Mouse (Mus musculus): ENCODE data around the gene H2-DMb1. TPM values are rescaled to one million over a fixed set of nuclear protein-coding genes. Genes with fewer than 3 reads are reported as not detected.

Gene H2-DMb1
- polyA plus RNA-seq, 1 experiment from 2014 or later: 3.7 TPM

DNA sequence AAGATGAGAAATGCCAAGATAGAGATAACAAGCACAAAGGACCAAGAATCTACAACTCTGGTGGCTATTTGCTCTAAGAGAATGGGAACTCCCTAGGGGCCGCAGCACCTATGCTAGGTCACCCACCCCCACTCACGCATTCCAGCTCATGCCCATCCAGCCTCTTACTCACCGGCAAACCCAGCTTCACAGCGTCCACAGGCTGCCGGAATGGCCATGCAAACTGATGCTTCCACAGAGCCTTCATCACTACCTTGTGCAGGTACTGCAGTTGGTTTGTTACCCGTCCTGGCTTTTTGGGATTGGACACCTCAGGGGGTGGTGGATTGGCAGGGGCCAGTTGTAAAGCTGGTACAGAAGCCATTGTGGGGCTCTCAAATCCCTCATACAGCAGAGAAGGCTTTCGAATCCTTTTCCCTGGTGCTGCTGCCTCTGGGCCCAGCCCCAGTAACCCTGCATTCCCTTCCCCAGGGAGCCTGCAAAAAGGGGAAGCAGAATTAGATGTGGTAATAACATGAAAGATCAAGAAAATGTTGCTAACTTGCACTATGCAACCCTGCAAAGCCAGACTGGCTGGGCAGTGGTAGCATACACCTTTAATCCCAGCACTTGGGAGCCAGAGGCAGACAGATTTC lies 36.0 kb upstream of the H2-DMb1 start:
- H3K4me2 ChIP-seq (ENCODE audit: low read depth, low read length): peak overlapping the region; percentile 95
- H3K4me1 ChIP-seq (replicated peaks; ENCODE audit: control insufficient read depth, insufficient read depth, low read length): peaks cover 12% of the 10 kb centered on the region
- peak overlapping the region; percentile 81 for H3K4me3 ChIP-seq (ENCODE audit: low read length)
- peak overlapping the region; percentile 90 for H3K9ac ChIP-seq (ENCODE audit: low read length)
- no peaks in the 10 kb centered on the region for H3K27me3 ChIP-seq (ENCODE audit: control insufficient read depth, insufficient read depth, low read depth, low read length)
- no peak overlapping the region for H3K27ac ChIP-seq (ENCODE audit: low read length)
- no peak for ATAC-seq (ENCODE audit: low read depth)
- H3K36me3 ChIP-seq (ENCODE audit: control insufficient read depth, insufficient read depth, low read length): peaks cover 62% of the 10 kb centered on the region
- 24% methylated on average over 7 of the region's 7 CpGs for WGBS
- no peaks in the 10 kb centered on the region for H3K9me3 ChIP-seq (ENCODE audit: control insufficient read depth, low read length)

GRCm38 (mm10) chr17:34117421-34118112 lies 35.3 kb upstream of the H2-DMb1 start:
- no peak overlapping the region for H3K27ac ChIP-seq (ENCODE audit: low read length)
- H3K4me3 ChIP-seq (ENCODE audit: low read length): peak overlapping the region; percentile 81
- WGBS: 0% methylated on average over 5 of the region's 5 CpGs
- H3K9me3 ChIP-seq (ENCODE audit: control insufficient read depth, low read length): no peaks in the 10 kb centered on the region
- ATAC-seq (ENCODE audit: low read depth): no peak
- H3K4me1 ChIP-seq (replicated peaks; ENCODE audit: control insufficient read depth, insufficient read depth, low read length): peaks cover 12% of the 10 kb centered on the region
- no peaks in the 10 kb centered on the region for H3K27me3 ChIP-seq (ENCODE audit: control insufficient read depth, insufficient read depth, low read depth, low read length)
- peaks cover 55% of the 10 kb centered on the region for H3K36me3 ChIP-seq (ENCODE audit: control insufficient read depth, insufficient read depth, low read length)
- H3K9ac ChIP-seq (ENCODE audit: low read length): peak overlapping the region; percentile 90
- peak overlapping the region; percentile 95 for H3K4me2 ChIP-seq (ENCODE audit: low read depth, low read length)

DNA sequence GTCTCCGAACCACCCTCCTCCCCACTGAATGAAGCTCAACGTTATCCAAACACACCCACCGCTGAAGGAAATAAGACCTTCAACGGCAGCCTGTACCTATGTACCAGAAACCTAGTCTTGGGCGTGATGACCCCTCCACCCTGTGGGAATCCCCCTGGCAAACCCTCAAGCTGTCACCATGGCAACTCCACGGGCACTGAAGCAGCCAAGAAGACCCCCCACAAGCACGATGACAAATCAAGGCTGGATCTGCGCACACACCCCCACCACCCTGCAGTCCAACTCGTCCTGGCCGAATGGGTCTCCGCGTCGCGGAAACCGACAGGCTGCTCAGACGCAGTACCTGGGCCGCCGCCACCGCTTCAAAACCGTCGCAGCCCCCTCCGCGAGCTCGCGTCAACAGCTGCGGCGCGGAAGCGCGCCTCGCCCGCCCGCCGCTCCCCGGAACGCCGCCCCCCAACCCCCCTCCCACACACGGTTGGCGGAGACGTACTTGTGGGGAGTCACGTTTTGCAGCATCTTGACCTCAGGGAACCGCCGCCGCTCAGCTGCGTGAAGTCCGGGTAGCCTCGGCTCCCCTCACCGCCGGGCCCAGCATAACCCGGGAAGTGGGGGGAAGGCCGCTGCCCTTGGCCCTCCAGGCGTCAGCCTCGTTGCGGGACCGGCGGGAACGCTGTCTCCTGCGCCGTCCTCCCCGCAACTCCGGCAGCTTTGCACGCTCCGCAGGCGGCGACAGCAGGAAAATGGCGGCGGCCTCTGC lies 34.6 kb upstream of the H2-DMb1 start:
- H3K27ac ChIP-seq (ENCODE audit: low read length): peak overlapping the region; percentile 76
- peak overlapping the region; percentile 90 for H3K9ac ChIP-seq (ENCODE audit: low read length)
- peak overlapping the region; percentile 95 for H3K4me2 ChIP-seq (ENCODE audit: low read depth, low read length)
- H3K36me3 ChIP-seq (ENCODE audit: control insufficient read depth, insufficient read depth, low read length): peaks cover 48% of the 10 kb centered on the region
- 0% methylated on average over 47 of the region's 67 CpGs for WGBS
- H3K27me3 ChIP-seq (ENCODE audit: control insufficient read depth, insufficient read depth, low read depth, low read length): no peaks in the 10 kb centered on the region
- ATAC-seq (ENCODE audit: low read depth): no peak
- no peaks in the 10 kb centered on the region for H3K9me3 ChIP-seq (ENCODE audit: control insufficient read depth, low read length)
- H3K4me3 ChIP-seq (ENCODE audit: low read length): peak overlapping the region; percentile 81
- peaks cover 12% of the 10 kb centered on the region for H3K4me1 ChIP-seq (replicated peaks; ENCODE audit: control insufficient read depth, insufficient read depth, low read length)

DNA sequence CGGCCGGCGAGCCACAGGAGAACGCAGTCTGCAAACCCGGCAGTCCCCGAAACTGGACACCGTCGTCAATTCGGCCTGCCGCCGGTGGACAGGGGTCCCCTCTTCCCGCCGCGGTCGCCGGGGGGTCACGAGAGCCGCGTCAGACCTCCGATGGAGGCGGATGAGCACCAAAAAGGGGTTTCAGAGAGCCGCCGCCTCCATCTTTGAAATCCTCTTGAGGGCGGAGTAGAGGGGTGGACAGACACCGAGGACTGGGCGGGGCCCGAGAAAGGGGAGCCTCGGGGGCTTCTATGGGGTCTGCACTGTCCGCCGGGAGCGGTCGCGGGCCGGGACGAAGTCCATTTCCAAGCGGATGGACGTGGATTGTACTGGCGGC lies 34.0 kb upstream of the H2-DMb1 start:
- Histone ChIP-seq H3K27ac (ENCODE audit: low read length) (peak overlapping the region; percentile 76), H3K9me3 (ENCODE audit: control insufficient read depth, low read length) (no peaks in the 10 kb centered on the region), H3K36me3 (ENCODE audit: control insufficient read depth, insufficient read depth, low read length) (peaks cover 42% of the 10 kb centered on the region), H3K27me3 (ENCODE audit: control insufficient read depth, insufficient read depth, low read depth, low read length) (no peaks in the 10 kb centered on the region), H3K4me2 (ENCODE audit: low read depth, low read length) (peak overlapping the region; percentile 95), H3K4me3 (ENCODE audit: low read length) (peak overlapping the region; percentile 81), H3K9ac (ENCODE audit: low read length) (peak overlapping the region; percentile 90), H3K4me1 (replicated peaks; ENCODE audit: control insufficient read depth, insufficient read depth, low read length) (peaks cover 17% of the 10 kb centered on the region)
- under 1% methylated on average over 38 of the region's 38 CpGs for WGBS
- no peak for ATAC-seq (ENCODE audit: low read depth)

GRCm38 (mm10) chr17:34119249-34120179 lies 33.4 kb upstream of the H2-DMb1 start, which contains the start of gene H2-DMa:
TSS of gene H2-DMa (plus strand) at chr17:34119541.
- ATAC-seq (ENCODE audit: low read depth): peak; percentile 74
- peaks cover 17% of the 10 kb centered on the region for H3K4me1 ChIP-seq (replicated peaks; ENCODE audit: control insufficient read depth, insufficient read depth, low read length)
- peaks cover 35% of the 10 kb centered on the region for H3K36me3 ChIP-seq (ENCODE audit: control insufficient read depth, insufficient read depth, low read length)
- no peaks in the 10 kb centered on the region for H3K9me3 ChIP-seq (ENCODE audit: control insufficient read depth, low read length)
- WGBS: under 1% methylated on average over 95 of the region's 96 CpGs
- peak within 1 kb of the TSS; percentile 95 for H3K4me2 ChIP-seq (ENCODE audit: low read depth, low read length)
- peak within 1 kb of the TSS; percentile 100 for H3K27ac ChIP-seq (ENCODE audit: low read length)
- H3K4me3 ChIP-seq (ENCODE audit: low read length): peak within 1 kb of the TSS; percentile 81
- H3K27me3 ChIP-seq (ENCODE audit: control insufficient read depth, insufficient read depth, low read depth, low read length): no peaks in the 10 kb centered on the region
- peak within 1 kb of the TSS; percentile 99 for H3K9ac ChIP-seq (ENCODE audit: low read length)

DNA sequence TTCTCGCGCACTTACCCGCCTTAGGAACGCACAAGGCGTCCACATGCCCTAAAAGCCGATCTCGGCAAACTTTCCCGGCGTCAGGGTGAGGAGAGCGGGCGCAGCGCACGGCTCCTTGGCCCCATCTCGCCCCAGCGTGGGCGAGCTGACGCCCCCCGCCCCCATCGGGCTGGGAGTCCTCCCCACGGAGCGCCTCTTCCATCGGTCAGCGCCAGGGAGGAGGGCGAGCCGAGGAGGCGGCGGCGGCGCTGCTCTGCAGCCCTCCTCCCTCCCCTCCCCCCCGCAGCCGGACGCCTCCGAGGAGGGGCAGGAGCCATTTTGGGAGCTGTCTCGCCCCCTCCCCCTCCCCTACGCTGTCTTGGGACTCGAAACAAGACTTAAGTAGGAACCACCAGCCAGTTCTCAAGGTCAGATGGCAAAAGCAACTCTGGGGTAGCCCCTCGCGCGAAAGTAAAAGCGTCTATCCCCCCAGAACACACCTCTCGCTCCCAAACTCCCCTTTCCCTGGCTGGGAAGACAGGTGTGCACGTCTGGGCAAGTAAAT lies 32.6 kb upstream of the H2-DMb1 start:
- ATAC-seq (ENCODE audit: low read depth): peak; percentile 37
- under 1% methylated on average over 34 of the region's 42 CpGs for WGBS
- H3K4me2 ChIP-seq (ENCODE audit: low read depth, low read length): peak overlapping the region; percentile 72

GRCm38 (mm10) chr17:34120814-34121171 lies 32.1 kb upstream of the H2-DMb1 start:
- peak overlapping the region; percentile 100 for H3K27ac ChIP-seq (ENCODE audit: low read length)
- ATAC-seq (ENCODE audit: low read depth): peak; percentile 41
- H3K4me3 ChIP-seq (ENCODE audit: low read length): peak overlapping the region; percentile 81
- H3K9ac ChIP-seq (ENCODE audit: low read length): peak overlapping the region; percentile 99
- peaks cover 23% of the 10 kb centered on the region for H3K36me3 ChIP-seq (ENCODE audit: control insufficient read depth, insufficient read depth, low read length)
- H3K9me3 ChIP-seq (ENCODE audit: control insufficient read depth, low read length): no peaks in the 10 kb centered on the region
- WGBS: 0% methylated on average over 28 of the region's 31 CpGs
- no peaks in the 10 kb centered on the region for H3K27me3 ChIP-seq (ENCODE audit: control insufficient read depth, insufficient read depth, low read depth, low read length)
- H3K4me2 ChIP-seq (ENCODE audit: low read depth, low read length): peak overlapping the region; percentile 72
- peaks cover 11% of the 10 kb centered on the region for H3K4me1 ChIP-seq (replicated peaks; ENCODE audit: control insufficient read depth, insufficient read depth, low read length)

More for the DNA sequence above, 32.6 kb upstream of the H2-DMb1 start:
- H3K27me3 ChIP-seq (ENCODE audit: control insufficient read depth, insufficient read depth, low read depth, low read length): no peaks in the 10 kb centered on the region
- no peaks in the 10 kb centered on the region for H3K9me3 ChIP-seq (ENCODE audit: control insufficient read depth, low read length)
- H3K36me3 ChIP-seq (ENCODE audit: control insufficient read depth, insufficient read depth, low read length): peaks cover 28% of the 10 kb centered on the region
- H3K4me1 ChIP-seq (replicated peaks; ENCODE audit: control insufficient read depth, insufficient read depth, low read length): peaks cover 11% of the 10 kb centered on the region
- peak overlapping the region; percentile 100 for H3K27ac ChIP-seq (ENCODE audit: low read length)
- H3K9ac ChIP-seq (ENCODE audit: low read length): peak overlapping the region; percentile 99
- H3K4me3 ChIP-seq (ENCODE audit: low read length): peak overlapping the region; percentile 81

DNA sequence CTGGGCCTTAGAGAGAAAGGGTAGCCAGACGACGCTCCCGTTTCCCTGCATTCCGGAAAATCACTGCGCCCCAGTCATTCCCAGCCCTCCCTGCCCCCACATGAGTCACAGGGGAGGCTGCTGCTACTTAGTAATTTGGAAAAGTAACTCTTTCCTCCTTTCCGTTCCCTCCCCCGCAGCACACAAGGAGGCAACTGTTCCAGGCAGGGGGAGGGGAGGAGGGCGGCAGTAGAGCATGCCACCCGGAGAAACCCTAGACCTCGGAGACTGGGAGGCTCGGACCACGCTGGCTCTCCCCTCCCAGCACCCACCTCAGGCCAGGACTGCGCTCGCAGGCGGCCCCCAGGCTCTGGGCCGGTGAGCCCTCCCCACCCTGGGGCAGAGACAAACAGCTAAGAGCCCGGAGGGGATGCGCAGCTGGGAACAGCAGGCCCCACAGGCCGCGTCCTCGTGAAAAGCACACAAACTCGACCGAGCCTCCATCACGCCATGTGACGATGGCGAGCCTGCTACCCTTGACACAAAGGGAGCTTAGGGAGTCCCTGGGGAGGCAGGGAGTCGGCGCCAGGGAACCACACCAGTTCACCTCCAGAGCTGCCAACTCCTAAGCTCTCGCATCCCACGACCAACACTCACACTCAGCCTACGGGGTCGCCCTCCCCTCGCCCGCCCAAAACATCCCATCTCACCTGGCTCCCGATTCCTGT lies 31.5 kb upstream of the H2-DMb1 start:
- Histone ChIP-seq H3K4me2 (ENCODE audit: low read depth, low read length) (peak overlapping the region; percentile 72), H3K4me1 (replicated peaks; ENCODE audit: control insufficient read depth, insufficient read depth, low read length) (peaks cover 12% of the 10 kb centered on the region), H3K27ac (ENCODE audit: low read length) (peak overlapping the region; percentile 100), H3K9me3 (ENCODE audit: control insufficient read depth, low read length) (no peaks in the 10 kb centered on the region), H3K36me3 (ENCODE audit: control insufficient read depth, insufficient read depth, low read length) (peaks cover 20% of the 10 kb centered on the region), H3K9ac (ENCODE audit: low read length) (peak overlapping the region; percentile 99), H3K4me3 (ENCODE audit: low read length) (peak overlapping the region; percentile 81), H3K27me3 (ENCODE audit: control insufficient read depth, insufficient read depth, low read depth, low read length) (no peaks in the 10 kb centered on the region)
- ATAC-seq (ENCODE audit: low read depth): peak; percentile 35
- under 1% methylated on average over 35 of the region's 35 CpGs for WGBS

All from lung, embryonic 16.5 days (tissue).